Mouse (Mus musculus) olfactory bulb, adult 2 months (tissue): ENCODE data around the gene Aak1.

Experiments
- CTCF ChIP-seq: fragments of 200-500 bp; IDR thresholded peaks from 2 replicates; pipeline ENCODE4 v1.5.1; 2012; ENCODE audit warnings: low read depth, mild to moderate bottlenecking, low read length, moderate library complexity; ENCODE audit not compliant: insufficient read depth
- POLR2A ChIP-seq: fragments of 200-500 bp; IDR thresholded peaks from 2 replicates; pipeline ENCODE4 v1.6.1; 2012; ENCODE audit warnings: mild to moderate bottlenecking, low read depth, low read length, moderate library complexity; ENCODE audit not compliant: insufficient read depth

GRCm38 (mm10) chr6:86822285-86823050, 26.8 kb upstream of the Aak1 start:
- no peak for TF ChIP-seq CTCF
- no peak for TF ChIP-seq POLR2A
